ENCODE assay signal across 22 mouse cellular contexts in the genomic region with DNA sequence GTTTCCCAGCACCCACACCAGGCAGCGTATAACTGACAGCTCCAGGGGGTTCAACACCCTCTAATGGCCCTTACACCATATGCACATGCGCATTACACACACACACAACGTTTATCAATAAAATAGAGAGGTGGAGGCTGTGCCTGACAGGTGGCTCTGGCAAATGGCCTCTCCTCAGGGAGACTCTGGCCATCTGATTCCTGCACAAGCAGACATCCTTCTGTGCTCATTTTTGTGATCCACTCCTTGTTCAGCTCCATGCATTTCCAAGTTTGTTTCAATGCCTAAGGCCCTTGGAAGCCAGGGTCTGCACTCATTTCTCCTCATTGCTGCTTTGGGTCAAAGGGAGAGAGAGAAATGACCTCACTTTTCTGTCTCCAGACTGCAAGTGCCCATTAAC. TPM values are rescaled to one million over a fixed set of nuclear protein-coding genes. Genes with fewer than 3 reads are reported as not detected.
A peak's percentile ranks its signal among the peaks of the same experiment; 100 is the strongest.
DNase-seq lines count a peak whose midpoint lies in the region; ATAC-seq lines count a peak whose summit lies in the region.
"Had no signal": no experiment of that assay in that cellular context is flagged by ENCODE, and none has a peak within 500 bp of the region (broad histone marks: within the 10 kb centered on the region; RNA-seq: fewer than 3 reads in every experiment).

No protein-coding gene starts in this region.

- no peaks in the 10 kb centered on the region for H3K9me3 ChIP-seq in intestine, embryonic 14.5 days (ENCODE audit: control insufficient read depth, low read length)
- H3K9me3 ChIP-seq in intestine, embryonic 15.5 days = no peaks in the 10 kb centered on the region
- no peaks in the 10 kb centered on the region for H3K9me3 ChIP-seq in limb, embryonic 10.5 days (replicated peaks)
- H3K9me3 ChIP-seq in limb, embryonic 11.5 days (ENCODE audit: control insufficient read depth, low read length) = no peaks in the 10 kb centered on the region
- H3K9me3 ChIP-seq: G1E had no signal

- intact Hi-C loops in heart, postnatal 14 days (cut with DNase I) = no loop called here

- DNase-seq in heart, adult 11 months = peak; percentile 64
- DNase-seq in heart, postnatal 14 days = no peak
- peak; percentile 49 for DNase-seq in intestine, embryonic 14.5 days (ENCODE audit: low spot score)
- DNase-seq in limb, embryonic 10.5 days (ENCODE audit: low spot score) = peak; percentile 20
- DNase-seq in limb, embryonic 11.5 days (ENCODE audit: low spot score) = peak; percentile 16
- no peak for DNase-seq in ovary, postnatal 14 days (ENCODE audit: low spot score)
- no peak for DNase-seq in cerebellum, adult 8-10 months
- DNase-seq: adrenal gland, adult 2 months; adrenal gland, adult 8-10 months; adrenal gland, postnatal 10 days; adrenal gland, postnatal 14 days; adrenal gland, postnatal 25 days; adrenal gland, postnatal 36 days; B cell, adult 2 months; cerebellum, adult 11 months; cerebellum, adult 11-12 months had no signal

- H3K27me3 ChIP-seq in intestine, embryonic 14.5 days (replicated peaks; ENCODE audit: control insufficient read depth, insufficient read depth, low read length) = no peaks in the 10 kb centered on the region
- no peaks in the 10 kb centered on the region for H3K27me3 ChIP-seq in intestine, embryonic 15.5 days (replicated peaks)
- no peaks in the 10 kb centered on the region for H3K27me3 ChIP-seq in limb, embryonic 10.5 days (ENCODE audit: low read depth, poor library complexity, severe bottlenecking)
- no peaks in the 10 kb centered on the region for H3K27me3 ChIP-seq in limb, embryonic 11.5 days (ENCODE audit: control insufficient read depth, insufficient read depth, low read length)
- H3K27me3 ChIP-seq: CH12.LX, Patski had no signal

- no peaks in the 10 kb centered on the region for H3K4me1 ChIP-seq in intestine, embryonic 14.5 days (replicated peaks; ENCODE audit: control insufficient read depth, insufficient read depth, low read length)
- no peaks in the 10 kb centered on the region for H3K4me1 ChIP-seq in intestine, embryonic 15.5 days (replicated peaks)
- H3K4me1 ChIP-seq in limb, embryonic 10.5 days = peaks cover 9% of the 10 kb centered on the region
- no peaks in the 10 kb centered on the region for H3K4me1 ChIP-seq in limb, embryonic 11.5 days (ENCODE audit: control insufficient read depth, insufficient read depth, low read length)

- 69% methylated on average over 3 of the region's 3 CpGs for WGBS in intestine, embryonic 14.5 days
- 65% methylated on average over 3 of the region's 3 CpGs for WGBS in intestine, embryonic 15.5 days
- WGBS in limb, embryonic 10.5 days = 76% methylated on average over 3 of the region's 3 CpGs
- WGBS in limb, embryonic 11.5 days = 65% methylated on average over 3 of the region's 3 CpGs

- H3K4me3 ChIP-seq in intestine, embryonic 14.5 days (ENCODE audit: low read depth, low read length) = no peak overlapping the region
- no peak overlapping the region for H3K4me3 ChIP-seq in intestine, embryonic 15.5 days (replicated peaks)
- no peak overlapping the region for H3K4me3 ChIP-seq in limb, embryonic 10.5 days
- H3K4me3 ChIP-seq in limb, embryonic 11.5 days (ENCODE audit: low read depth, low read length) = no peak overlapping the region

- no peak overlapping the region for H3K4me2 ChIP-seq in intestine, embryonic 14.5 days (ENCODE audit: low read length)
- H3K4me2 ChIP-seq in intestine, embryonic 15.5 days (replicated peaks) = no peak overlapping the region
- H3K4me2 ChIP-seq in limb, embryonic 11.5 days (ENCODE audit: low read depth, severe bottlenecking) = no peak overlapping the region

- peaks cover 11% of the 10 kb centered on the region for H3K36me3 ChIP-seq in intestine, embryonic 14.5 days (ENCODE audit: control insufficient read depth, insufficient read depth, low read length)
- H3K36me3 ChIP-seq in intestine, embryonic 15.5 days = no peaks in the 10 kb centered on the region
- peaks cover 17% of the 10 kb centered on the region for H3K36me3 ChIP-seq in limb, embryonic 10.5 days
- H3K36me3 ChIP-seq in limb, embryonic 11.5 days (ENCODE audit: control insufficient read depth, insufficient read depth, low read length) = 0 out of 2 replicates have a peak, but pooled peaks cover 2% of the 10 kb centered on the region

- H3K9ac ChIP-seq in intestine, embryonic 14.5 days (ENCODE audit: low read length) = no peak overlapping the region
- H3K9ac ChIP-seq in intestine, embryonic 15.5 days = no peak overlapping the region
- H3K9ac ChIP-seq in limb, embryonic 11.5 days (ENCODE audit: low read length) = no peak overlapping the region

- no peak overlapping the region for H3K27ac ChIP-seq in intestine, embryonic 14.5 days (ENCODE audit: low read depth)
- H3K27ac ChIP-seq in intestine, embryonic 15.5 days = no peak overlapping the region
- H3K27ac ChIP-seq in limb, embryonic 10.5 days = no peak overlapping the region
- H3K27ac ChIP-seq in limb, embryonic 11.5 days (replicated peaks; ENCODE audit: low read depth, low read length) = no peak overlapping the region

- no peak for ATAC-seq in intestine, embryonic 14.5 days (replicated peaks; ENCODE audit: low FRiP score, low TSS enrichment, low read depth)
- no peak for ATAC-seq in intestine, embryonic 15.5 days
- no peak for ATAC-seq in limb, embryonic 11.5 days (ENCODE audit: insufficient number of reproducible peaks, low FRiP score, low TSS enrichment, low read depth)
- ATAC-seq: activated CD4-positive, CD25-positive, alpha-beta regulatory T cell, adult 4 months; CD4-positive, CD25-positive, alpha-beta regulatory T cell, adult 4 months had no signal

RNA-seq across cellular contexts. Expression of a gene that starts 26.2 kb away (rescaled TPM):
- total RNA-seq in heart, postnatal 14 days (2021) = 1 to 10 TPM in 1 of 2 experiments, under 1 TPM in 1; 0.93 to 2.0 TPM
- polyA plus RNA-seq in intestine, embryonic 14.5 days (2014; fragmentation: Nextera tagmentation; extraction: Ambion mirVana) = 0.58 and 0.91 TPM in 2 replicates
- polyA plus RNA-seq in intestine, embryonic 15.5 days (2015; fragmentation: Nextera tagmentation; extraction: Ambion mirVana) = 0.44 and 0.62 TPM in 2 replicates
- 1.1 and 1.3 TPM in 2 replicates for polyA plus RNA-seq in limb, embryonic 10.5 days (2016; fragmentation: Nextera tagmentation; extraction: Ambion mirVana)
- polyA plus RNA-seq in limb, embryonic 11.5 days (2014; fragmentation: Nextera tagmentation; extraction: Ambion mirVana) = 1.1 and 1.8 TPM in 2 replicates
- polyA plus RNA-seq: G1E had no signal

Comparison
In these comparisons a context has a peak if more than half of its experiments do, and no peak if none do; other contexts are left out.
1. DNase-seq: peak in heart, adult 11 months (single experiment), intestine, embryonic 14.5 days (single experiment), limb, embryonic 10.5 days (single experiment) and limb, embryonic 11.5 days (single experiment); none in heart, postnatal 14 days (0 of 2), ovary, postnatal 14 days (single experiment) and cerebellum, adult 8-10 months (single experiment).